Mouse (Mus musculus) embryonic facial prominence, embryonic 14.5 days (tissue): ENCODE data around the gene Adamts3. TPM values are rescaled to one million over a fixed set of nuclear protein-coding genes. Genes with fewer than 3 reads are reported as not detected.
A peak's percentile ranks its signal among the peaks of the same experiment; 100 is the strongest.

Source experiments
- ATAC-seq: fragments of 200-750 bp; cut with Nextera tagmentation; 2 replicates; pipeline ENCODE4 v1.8.0; 2017; ENCODE audit warnings: low read depth, moderate number of reproducible peaks, moderate TSS enrichment
- DNase-seq: peaks from one replicate; pipeline ENCODE4 v3.0.0-alpha.2; 2015; ENCODE audit warnings: low spot score
- H3K27ac ChIP-seq: fragments of 300-500 bp; sonication (generic); replicated peaks from 2 replicates; pipeline ENCODE4 v1.5.1; 2014; ENCODE audit warnings: low read depth, mild to moderate bottlenecking, low read length, moderate library complexity
- H3K27me3 ChIP-seq: fragments of 300-500 bp; sonication (generic); replicated peaks from 2 replicates; pipeline ENCODE4 v1.6.1; 2014; ENCODE audit warnings: low read length; ENCODE audit not compliant: control insufficient read depth, insufficient read depth
- H3K36me3 ChIP-seq: fragments of 300-500 bp; sonication (generic); 2 replicates; pipeline ENCODE4 v1.6.1; 2014; ENCODE audit warnings: low read length, mixed read lengths; ENCODE audit not compliant: control insufficient read depth, insufficient read depth
- H3K4me1 ChIP-seq: fragments of 300-500 bp; sonication (generic); 2 replicates; pipeline ENCODE4 v1.6.1; 2014; ENCODE audit warnings: antibody characterized with exemption, low read length; ENCODE audit not compliant: control insufficient read depth, insufficient read depth
- H3K4me2 ChIP-seq: fragments of 300-500 bp; sonication (generic); 2 replicates; pipeline ENCODE4 v1.6.1; 2014; ENCODE audit warnings: low read depth, mild to moderate bottlenecking, low read length, moderate library complexity, mixed read lengths
- H3K4me3 ChIP-seq: fragments of 300-500 bp; sonication (generic); 2 replicates; pipeline ENCODE4 v1.5.1; 2014; ENCODE audit warnings: low read depth, mild to moderate bottlenecking, low read length
- H3K9ac ChIP-seq: fragments of 300-500 bp; sonication (generic); 2 replicates; pipeline ENCODE4 v1.6.1; 2014; ENCODE audit warnings: low read depth, mild to moderate bottlenecking, low read length, moderate library complexity, mixed read lengths
- H3K9me3 ChIP-seq: fragments of 300-500 bp; sonication (generic); 2 replicates; pipeline ENCODE4 v1.6.1; 2016; ENCODE audit warnings: low read length; ENCODE audit not compliant: control insufficient read depth
- WGBS: fragments of 180-500 bp; shearing (Covaris S2); extraction: QIAGEN DNeasy Blood & Tissue Kit; methylation state at CpG from one replicate; pipeline ENCODE4 v1.1.7; 2014; 5-methylcytosine and 5-hydroxymethylcytosine counted together
- polyA plus RNA-seq: library from polyadenylated mRNA; unstranded; fragments of >200 nt; fragmentation: Nextera tagmentation; extraction: Ambion mirVana; gene quantifications from 2 replicates; pipeline ENCODE4 v1.2.1, GENCODE M21; 2014

Gene Adamts3
- polyA plus RNA-seq, 1 experiment from 2014 or later, result 6.5 TPM

DNA sequence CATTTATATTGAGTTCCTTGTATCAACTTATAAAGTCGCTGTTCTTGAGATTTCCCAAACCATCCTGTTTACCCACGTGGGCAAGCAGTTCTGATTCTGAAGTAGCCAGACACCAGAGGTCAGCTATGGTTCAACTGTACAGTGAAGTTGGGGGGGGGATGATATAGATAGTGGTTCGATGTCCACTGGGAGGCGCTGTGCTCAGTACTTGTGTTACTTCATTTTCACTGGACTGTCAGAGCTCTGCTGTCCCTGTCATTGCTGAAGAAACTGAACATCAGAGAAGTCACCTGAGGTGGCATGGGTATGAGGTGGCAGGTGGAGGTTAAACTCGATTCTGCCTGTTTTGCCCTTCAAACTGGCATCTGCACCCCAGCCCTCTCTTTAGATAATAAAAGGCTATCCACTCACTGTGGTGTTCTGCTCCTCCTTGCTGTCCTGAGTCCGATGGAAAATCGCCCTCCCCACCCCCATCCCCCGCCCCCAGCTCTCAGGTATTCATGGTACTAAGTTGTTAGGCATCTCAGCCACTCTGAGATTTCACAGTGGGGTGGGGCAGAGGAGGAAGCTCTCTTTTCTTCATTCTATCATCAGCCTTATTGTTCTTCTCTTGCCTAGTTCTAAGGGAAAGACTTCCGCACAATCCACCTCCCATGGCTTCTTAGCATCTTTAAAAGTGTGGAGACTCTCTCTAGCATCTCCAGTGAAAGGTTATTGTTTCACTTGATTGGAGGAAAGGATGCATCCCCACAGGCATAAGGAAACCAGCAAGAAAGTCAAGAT is 208.9 kb downstream of the Adamts3 start:
- Histone ChIP-seq H3K4me3 (no peak overlapping the region), H3K4me2 (no peak overlapping the region), H3K4me1 (no peaks in the 10 kb centered on the region), H3K9ac (no peak overlapping the region), H3K27me3 (no peaks in the 10 kb centered on the region), H3K36me3 (no peaks in the 10 kb centered on the region), H3K9me3 (no peaks in the 10 kb centered on the region), H3K27ac (no peak overlapping the region)
- DNase-seq, result no peak
- ATAC-seq, result no peak
- WGBS, result 86% methylated on average over 9 of the region's 9 CpGs

DNA sequence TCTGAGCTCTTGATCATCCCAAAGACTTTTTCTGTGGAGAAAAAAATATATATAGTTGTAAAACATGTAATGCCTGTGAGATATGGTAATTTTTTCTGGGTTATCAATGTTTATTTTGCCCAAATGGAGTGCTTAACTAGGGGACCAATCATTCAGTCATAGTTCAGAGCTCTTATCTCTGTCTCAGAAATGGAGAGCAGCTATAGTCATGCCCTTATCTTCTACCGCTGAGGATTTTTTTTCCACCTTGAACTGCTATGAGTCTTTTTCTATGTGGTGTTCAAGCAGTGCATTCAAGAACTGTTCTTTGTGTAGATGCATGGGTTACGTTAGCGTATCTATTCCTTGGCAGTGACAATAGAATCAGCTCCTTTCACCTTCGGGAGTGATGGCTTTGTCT is 210.2 kb downstream of the Adamts3 start:
- ATAC-seq, result no peak
- H3K4me3 ChIP-seq, result no peak overlapping the region
- 87% methylated on average over 4 of the region's 4 CpGs for WGBS
- H3K4me2 ChIP-seq, result no peak overlapping the region
- H3K4me1 ChIP-seq, result no peaks in the 10 kb centered on the region
- H3K36me3 ChIP-seq, result no peaks in the 10 kb centered on the region
- H3K9me3 ChIP-seq, result no peaks in the 10 kb centered on the region
- H3K27me3 ChIP-seq, result no peaks in the 10 kb centered on the region
- no peak for DNase-seq
- H3K27ac ChIP-seq, result no peak overlapping the region
- H3K9ac ChIP-seq, result no peak overlapping the region

DNA sequence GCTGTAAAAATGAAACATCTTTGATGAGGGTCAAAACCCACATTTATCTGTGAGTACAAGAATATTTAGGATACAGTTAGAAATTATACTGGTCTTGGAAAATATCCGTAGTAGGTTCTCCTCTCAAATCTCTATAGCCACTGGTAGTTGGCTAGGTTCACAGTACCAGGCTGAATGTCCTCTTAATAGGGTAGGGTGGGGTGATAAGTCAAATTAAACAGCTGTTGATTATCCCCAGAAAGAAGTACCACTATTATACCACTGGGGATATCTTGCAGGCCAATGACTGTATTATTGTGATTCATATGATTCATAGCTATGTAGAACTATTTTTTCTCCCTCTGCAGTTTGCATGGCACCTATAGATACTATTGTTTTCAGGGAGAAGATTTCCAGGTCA is 228.8 kb downstream of the Adamts3 start:
- Histone ChIP-seq H3K27ac (no peak overlapping the region), H3K4me3 (no peak overlapping the region), H3K9me3 (no peaks in the 10 kb centered on the region), H3K27me3 (no peaks in the 10 kb centered on the region), H3K36me3 (no peaks in the 10 kb centered on the region), H3K4me1 (no peaks in the 10 kb centered on the region), H3K4me2 (no peak overlapping the region), H3K9ac (no peak overlapping the region)
- ATAC-seq, result no peak
- WGBS, result 86% methylated on average over 1 of the region's 1 CpGs
- no peak for DNase-seq

DNA sequence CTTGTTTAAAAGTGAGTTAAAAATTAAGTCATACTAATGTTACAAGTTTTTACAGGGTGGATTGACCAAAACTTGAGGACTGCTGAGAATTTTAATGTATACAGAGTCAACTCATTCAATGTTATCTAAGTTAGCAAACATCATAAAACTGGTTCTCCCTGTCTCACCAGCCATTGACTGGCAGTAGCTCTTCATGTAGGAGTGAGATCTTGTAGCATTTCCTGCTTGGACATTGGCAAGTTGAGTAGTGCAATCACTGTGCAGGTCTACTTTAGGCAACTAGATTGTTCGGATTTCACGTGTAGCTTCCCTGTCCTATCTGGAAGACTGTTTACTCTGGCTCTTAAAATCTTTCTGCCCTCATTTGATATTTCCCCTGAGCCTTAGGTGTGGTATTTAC is 229.3 kb downstream of the Adamts3 start:
- no peaks in the 10 kb centered on the region for H3K27me3 ChIP-seq

DNA sequence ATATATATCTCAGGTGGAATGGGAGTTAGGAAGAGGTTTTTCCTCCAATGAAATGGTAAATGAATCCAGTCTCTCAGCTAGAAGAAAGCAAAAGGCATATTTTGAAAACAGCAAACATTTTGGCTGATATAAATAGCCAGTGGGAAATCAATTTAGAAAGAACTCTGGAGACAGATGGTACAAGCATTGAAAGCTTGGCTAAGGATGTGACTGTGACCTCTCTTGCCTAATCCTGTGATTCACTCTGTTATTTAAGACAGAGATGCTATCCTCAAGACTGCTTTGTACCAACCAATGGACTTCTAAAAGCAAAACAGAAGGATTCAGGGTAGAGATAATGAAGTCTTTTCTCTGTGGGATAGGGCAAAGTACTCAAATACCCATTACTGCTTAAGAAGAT is 236.2 kb downstream of the Adamts3 start:
- Histone ChIP-seq H3K4me3 (no peak overlapping the region), H3K4me1 (no peaks in the 10 kb centered on the region), H3K9me3 (no peaks in the 10 kb centered on the region), H3K27me3 (no peaks in the 10 kb centered on the region), H3K9ac (no peak overlapping the region), H3K36me3 (no peaks in the 10 kb centered on the region), H3K4me2 (no peak overlapping the region), H3K27ac (no peak overlapping the region)
- ATAC-seq (no peak), DNase-seq (no peak)

More for the DNA sequence above, 229.3 kb downstream of the Adamts3 start:
- Histone ChIP-seq H3K9me3 (no peaks in the 10 kb centered on the region), H3K36me3 (no peaks in the 10 kb centered on the region), H3K27ac (no peak overlapping the region), H3K4me1 (no peaks in the 10 kb centered on the region), H3K4me2 (no peak overlapping the region), H3K4me3 (no peak overlapping the region), H3K9ac (no peak overlapping the region)
- 81% methylated on average over 2 of the region's 2 CpGs for WGBS
- DNase-seq, result no peak
- no peak for ATAC-seq

DNA sequence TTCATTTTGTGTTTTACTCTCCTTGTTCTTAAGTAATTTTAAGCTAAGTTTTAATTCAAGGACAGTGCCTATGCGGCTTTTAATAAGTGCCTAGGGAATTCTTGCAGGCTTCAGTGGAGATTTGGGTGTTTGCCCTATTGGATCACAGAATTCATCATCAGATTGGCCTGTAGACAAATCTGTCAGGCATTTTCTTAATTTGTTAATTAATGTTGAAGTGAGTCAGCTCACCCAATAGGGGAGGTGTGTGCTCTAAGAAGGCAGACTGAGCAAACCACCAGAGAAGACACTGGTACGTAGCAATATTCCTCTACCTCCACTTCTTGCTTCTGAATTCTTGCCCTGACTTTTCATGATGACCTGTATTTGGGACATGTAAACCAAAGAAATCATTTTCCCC is 247.7 kb downstream of the Adamts3 start:
- 82% methylated on average over 2 of the region's 2 CpGs for WGBS
- H3K4me2 ChIP-seq, result no peak overlapping the region
- H3K36me3 ChIP-seq, result no peaks in the 10 kb centered on the region
- H3K27me3 ChIP-seq, result no peaks in the 10 kb centered on the region
- ATAC-seq (no peak), DNase-seq (no peak)
- H3K27ac ChIP-seq, result no peak overlapping the region
- no peak overlapping the region for H3K4me3 ChIP-seq
- no peaks in the 10 kb centered on the region for H3K4me1 ChIP-seq
- no peaks in the 10 kb centered on the region for H3K9me3 ChIP-seq
- no peak overlapping the region for H3K9ac ChIP-seq

DNA sequence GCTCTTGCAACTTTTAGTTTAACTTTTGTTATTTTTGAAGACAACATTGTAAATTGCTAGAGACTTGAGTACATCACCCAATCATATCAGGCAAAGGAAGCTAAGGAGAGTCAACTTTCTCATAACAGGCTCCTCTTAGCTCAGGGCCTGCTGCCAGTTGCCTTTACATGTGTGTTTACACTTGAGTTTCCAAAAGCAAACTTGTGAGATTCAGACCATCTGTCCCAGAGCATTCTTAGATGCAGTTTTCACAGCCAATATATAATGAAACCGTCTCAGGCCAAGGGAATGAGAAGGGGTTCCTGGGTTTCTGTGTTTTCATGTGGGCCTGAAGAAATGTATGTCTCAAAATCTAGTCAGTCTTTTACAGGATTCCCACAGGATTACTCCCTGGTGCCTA is 251.5 kb downstream of the Adamts3 start:
- DNase-seq (peak; percentile 72), ATAC-seq (no peak; the same call in 1 of the 2 replicates)
- no peak overlapping the region for H3K27ac ChIP-seq
- H3K27me3 ChIP-seq, result no peaks in the 10 kb centered on the region
- H3K36me3 ChIP-seq, result no peaks in the 10 kb centered on the region
- no peak overlapping the region for H3K4me3 ChIP-seq
- no peak overlapping the region for H3K9ac ChIP-seq
- WGBS, result 54% methylated on average over 1 of the region's 1 CpGs
- H3K4me1 ChIP-seq, result no peaks in the 10 kb centered on the region
- H3K9me3 ChIP-seq, result no peaks in the 10 kb centered on the region
- no peak overlapping the region for H3K4me2 ChIP-seq
